8 mouse cellular contexts compared by ENCODE assay signal in genomic region chr8:58912196-58912839, GRCm38 (mm10). TPM values are rescaled to one million over a fixed set of nuclear protein-coding genes. Genes with fewer than 3 reads are reported as not detected.
DNase-seq lines count a peak whose midpoint lies in the region; ATAC-seq and TF ChIP-seq lines count a peak whose summit lies in the region.

Gene Galntl6, minus strand, starts transcription at chr8:58912640.

- intact Hi-C loops in heart, postnatal 10 days (cut with DNase I): no loop called here

- TF ChIP-seq CTCF in brain, embryonic 14.5 days (IDR thresholded peaks at IDR 0.05; ENCODE audit: borderline replicate concordance, extremely low read depth, insufficient read depth, insufficient read length): no peak
- no peak for TF ChIP-seq CTCF in stomach, postnatal 0 days (IDR thresholded peaks at IDR 0.05; ENCODE audit: low read depth)

- 0 out of 2 replicates have a peak within 1 kb of the TSS, but pooled peaks have one; percentile 11 for H3K27ac ChIP-seq in heart, embryonic 10.5 days
- 0 out of 2 replicates have a peak within 1 kb of the TSS, but pooled peaks have one; percentile 39 for H3K27ac ChIP-seq in forebrain, embryonic 14.5 days (ENCODE audit: low read depth, low read length)
- peak within 1 kb of the TSS; percentile 76 for H3K27ac ChIP-seq in midbrain, embryonic 10.5 days (replicated peaks)
- no peak within 1 kb of the TSS for H3K27ac ChIP-seq in stomach, postnatal 0 days (replicated peaks)

- TF ChIP-seq EP300 in stomach, postnatal 0 days (optimal IDR thresholded peaks at IDR 0.05): no peak

- H3K4me3 ChIP-seq in heart, embryonic 10.5 days: peak within 1 kb of the TSS; percentile 74
- peak within 1 kb of the TSS; percentile 59 for H3K4me3 ChIP-seq in forebrain, embryonic 14.5 days (ENCODE audit: low read depth, low read length)
- peak within 1 kb of the TSS; percentile 76 for H3K4me3 ChIP-seq in midbrain, embryonic 10.5 days
- peak within 1 kb of the TSS; percentile 48 for H3K4me3 ChIP-seq in stomach, postnatal 0 days (ENCODE audit: low read depth, low read length)

- TF ChIP-seq POLR2A in brain, embryonic 14.5 days (IDR thresholded peaks at IDR 0.05; ENCODE audit: borderline replicate concordance, extremely low read depth, insufficient read depth, insufficient read length, poor library complexity, severe bottlenecking): no peak

- H3K4me1 ChIP-seq in heart, embryonic 10.5 days: peaks cover 13% of the 10 kb centered on the region
- 0 out of 2 replicates have a peak, but pooled peaks cover 3% of the 10 kb centered on the region for H3K4me1 ChIP-seq in forebrain, embryonic 14.5 days (ENCODE audit: control insufficient read depth, insufficient read depth, low read length)
- H3K4me1 ChIP-seq in midbrain, embryonic 10.5 days: peaks cover 25% of the 10 kb centered on the region
- 0 out of 2 replicates have a peak, but pooled peaks cover 2% of the 10 kb centered on the region for H3K4me1 ChIP-seq in stomach, postnatal 0 days (replicated peaks; ENCODE audit: control insufficient read depth, insufficient read depth)

- H3K36me3 ChIP-seq in heart, embryonic 10.5 days: no peaks in the 10 kb centered on the region
- H3K36me3 ChIP-seq in forebrain, embryonic 14.5 days (ENCODE audit: control insufficient read depth, insufficient read depth, low read length): no peaks in the 10 kb centered on the region
- no peaks in the 10 kb centered on the region for H3K36me3 ChIP-seq in midbrain, embryonic 10.5 days
- H3K36me3 ChIP-seq in stomach, postnatal 0 days (ENCODE audit: control insufficient read depth, insufficient read depth, low read length): no peaks in the 10 kb centered on the region

- H3K27me3 ChIP-seq in heart, embryonic 10.5 days (ENCODE audit: insufficient read depth, poor library complexity, severe bottlenecking): peaks cover 9% of the 10 kb centered on the region
- H3K27me3 ChIP-seq in forebrain, embryonic 14.5 days (replicated peaks; ENCODE audit: control insufficient read depth, insufficient read depth, low read length): no peaks in the 10 kb centered on the region
- H3K27me3 ChIP-seq in midbrain, embryonic 10.5 days (ENCODE audit: low read depth, poor library complexity, severe bottlenecking): peaks cover 33% of the 10 kb centered on the region
- H3K27me3 ChIP-seq in stomach, postnatal 0 days (ENCODE audit: control insufficient read depth, insufficient read depth, low read length): no peaks in the 10 kb centered on the region

- WGBS in heart, embryonic 10.5 days: under 1% methylated on average over 37 of the region's 37 CpGs
- under 1% methylated on average over 37 of the region's 37 CpGs for WGBS in forebrain, embryonic 14.5 days
- under 1% methylated on average over 37 of the region's 37 CpGs for WGBS in midbrain, embryonic 10.5 days
- WGBS in stomach, postnatal 0 days: 0% methylated on average over 36 of the region's 37 CpGs

- peak; percentile 75 for DNase-seq in heart, embryonic 10.5 days (ENCODE audit: low spot score)
- DNase-seq in heart, postnatal 10 days: no peak
- peak; percentile 72 for DNase-seq in brain, embryonic 14.5 days (ENCODE audit: low read depth)
- DNase-seq in forebrain, embryonic 14.5 days (ENCODE audit: low spot score): peak; percentile 46
- peak; percentile 26 to 51 for DNase-seq in layer of hippocampus, adult 8-10 months (ENCODE audit: low spot score in 2 of 2)
- peak; percentile 56 for DNase-seq in midbrain, embryonic 10.5 days (ENCODE audit: low spot score)
- peak; percentile 24 for DNase-seq in stomach, postnatal 0 days (ENCODE audit: low spot score)
- DNase-seq in thymus, adult 18-20 months: no peak

- no peaks in the 10 kb centered on the region for H3K9me3 ChIP-seq in heart, embryonic 10.5 days
- no peaks in the 10 kb centered on the region for H3K9me3 ChIP-seq in forebrain, embryonic 14.5 days (replicated peaks; ENCODE audit: control insufficient read depth, low read length)
- H3K9me3 ChIP-seq in midbrain, embryonic 10.5 days (replicated peaks): no peaks in the 10 kb centered on the region
- no peaks in the 10 kb centered on the region for H3K9me3 ChIP-seq in stomach, postnatal 0 days (ENCODE audit: control insufficient read depth, low read length)

- peak; percentile 75 for ATAC-seq in forebrain, embryonic 14.5 days
- ATAC-seq in stomach, postnatal 0 days (ENCODE audit: low FRiP score, low TSS enrichment): peak; percentile 26; the same call in 1 of the 2 replicates

- peak within 1 kb of the TSS; percentile 77 for H3K9ac ChIP-seq in forebrain, embryonic 14.5 days (ENCODE audit: low read length)
- H3K9ac ChIP-seq in stomach, postnatal 0 days (ENCODE audit: low read length): peak within 1 kb of the TSS; percentile 45

- H3K4me2 ChIP-seq in forebrain, embryonic 14.5 days (ENCODE audit: low read length): peak within 1 kb of the TSS; percentile 96
- peak within 1 kb of the TSS; percentile 93 for H3K4me2 ChIP-seq in stomach, postnatal 0 days (replicated peaks; ENCODE audit: low read depth)

RNA-seq across cellular contexts. Expression of gene Galntl6, which starts in this region (rescaled TPM):
- polyA plus RNA-seq in heart, embryonic 10.5 days (2016; fragmentation: Nextera tagmentation; extraction: Ambion mirVana): 0.11 and 0.54 TPM in 2 replicates
- total RNA-seq in heart, postnatal 10 days (2021): not detected
- polyA plus RNA-seq in brain, embryonic 14.5 days (2012; rRNA removed): 3.4 and 9.0 TPM in 2 replicates
- polyA plus RNA-seq in forebrain, embryonic 14.5 days (2014; fragmentation: Nextera tagmentation; extraction: Ambion mirVana): 4.0 and 6.1 TPM in 2 replicates
- total RNA-seq in layer of hippocampus, adult 8-10 months (2022): 10 to 100 TPM; 35.5 to 46.2 (median 39.0) TPM
- polyA plus RNA-seq in midbrain, embryonic 10.5 days (2016; fragmentation: Nextera tagmentation; extraction: Ambion mirVana): 0.37 and 0.97 TPM in 2 replicates
- polyA plus RNA-seq in stomach, postnatal 0 days (2015; fragmentation: Nextera tagmentation; extraction: Ambion mirVana): 3.0 and 3.8 TPM in 2 replicates

Comparison
In these comparisons a context has a peak if more than half of its experiments do, and no peak if none do; other contexts are left out.
1. RNA of gene Galntl6 (total RNA-seq): 35.5 to 46.2 TPM in layer of hippocampus, adult 8-10 months; not detected in heart, postnatal 10 days; every median in the first group is over 10 times any median in the second.
2. Peak in DNase-seq, H3K4me3 ChIP-seq and H3K27ac ChIP-seq in heart, embryonic 10.5 days; RNA of the gene not detected or under 1 TPM.
3. Peak in DNase-seq, H3K4me3 ChIP-seq and H3K27ac ChIP-seq in midbrain, embryonic 10.5 days; RNA of the gene not detected or under 1 TPM.
4. DNase-seq: peak in brain, embryonic 14.5 days (single experiment), forebrain, embryonic 14.5 days (single experiment), layer of hippocampus, adult 8-10 months (2 of 2) and stomach, postnatal 0 days (single experiment); none in heart, postnatal 10 days (0 of 2) and thymus, adult 18-20 months (0 of 2).
5. Peak in every context shown above with its lines, with median percentiles within 50 percentile points of each other: H3K4me3 ChIP-seq.